Mouse (Mus musculus): Measurements from ENCODE around the gene Pold1.

- TF ChIP-seq CTCF (IDR thresholded peaks at IDR 0.05; ENCODE audit: low read depth) (peak; percentile 98), EP300 (IDR thresholded peaks at IDR 0.05; ENCODE audit: low read depth) (no peak)
Observed at GRCm38 (mm10) chr7:44548497-44549087, at the start of gene Pold1.
